Mouse (Mus musculus) E14TG2a.4 (cell line): ENCODE data around the gene Wdr1.

Source experiments
- CTCF ChIP-seq: conservative IDR thresholded peaks from 2 replicates; pipeline ENCODE4 v1.5.1; 2014; ENCODE audit warnings: low read length
- NANOG ChIP-seq: IDR thresholded peaks from 2 replicates; pipeline ENCODE4 v1.6.1; 2014; ENCODE audit warnings: borderline replicate concordance, low read length, mixed read lengths
- POU5F1 ChIP-seq: IDR thresholded peaks from 2 replicates; pipeline ENCODE4 v1.6.1; 2014; ENCODE audit warnings: low read length, borderline replicate concordance

GRCm38 (mm10) chr5:38536822-38537221 lies 26.2 kb downstream of the Wdr1 start:
- no peak for TF ChIP-seq CTCF
- no peak for TF ChIP-seq POU5F1
- no peak for TF ChIP-seq NANOG
